Mouse (Mus musculus) kidney, postnatal 0 days (tissue): ENCODE data around the gene Sema3f. TPM values are rescaled to one million over a fixed set of nuclear protein-coding genes. Genes with fewer than 3 reads are reported as not detected.

Experiments used
- ATAC-seq: fragments of 200-750 bp; cut with Nextera tagmentation; replicated peaks from 2 replicates; pipeline ENCODE4 v1.8.0; 2017; ENCODE audit warnings: low read depth, moderate number of reproducible peaks, moderate TSS enrichment, moderate library complexity; ENCODE audit not compliant: low FRiP score
- DNase-seq: peaks from one replicate; pipeline ENCODE4 v3.0.0-alpha.2; 2016; ENCODE audit warnings: low spot score
- H3K27ac ChIP-seq: fragments of 300-500 bp; sonication (generic); 2 replicates; pipeline ENCODE4 v1.5.1; 2014; ENCODE audit warnings: mild to moderate bottlenecking
- H3K27me3 ChIP-seq: fragments of 300-500 bp; sonication (generic); 2 replicates; pipeline ENCODE4 v1.6.1; 2014; ENCODE audit warnings: low read length, mixed read lengths; ENCODE audit not compliant: insufficient read depth
- H3K36me3 ChIP-seq: fragments of 300-500 bp; sonication (generic); 2 replicates; pipeline ENCODE4 v1.6.1; 2014; ENCODE audit warnings: low read length, mixed read lengths; ENCODE audit not compliant: insufficient read depth
- H3K4me1 ChIP-seq: fragments of 300-500 bp; sonication (generic); replicated peaks from 2 replicates; pipeline ENCODE4 v1.6.1; 2014; ENCODE audit warnings: antibody characterized with exemption, low read length, mixed read lengths; ENCODE audit not compliant: insufficient read depth
- H3K4me2 ChIP-seq: fragments of 300-500 bp; sonication (generic); 2 replicates; pipeline ENCODE4 v1.6.1; 2014; ENCODE audit warnings: mild to moderate bottlenecking, low read length, moderate library complexity, mixed read lengths
- H3K4me3 ChIP-seq: fragments of 300-500 bp; sonication (generic); replicated peaks from 2 replicates; pipeline ENCODE4 v1.5.1; 2014; ENCODE audit warnings: low read depth, low read length
- H3K9ac ChIP-seq: fragments of 300-500 bp; sonication (generic); 2 replicates; pipeline ENCODE4 v1.6.1; 2014; ENCODE audit warnings: low read depth, low read length
- H3K9me3 ChIP-seq: fragments of 300-500 bp; sonication (generic); replicated peaks from 2 replicates; pipeline ENCODE4 v1.6.1; 2016; ENCODE audit warnings: low read length, inconsistent platforms, mixed read lengths
- CTCF ChIP-seq: IDR thresholded peaks from 2 replicates; pipeline ENCODE4 v1.5.1; 2016; ENCODE audit warnings: antibody characterized with exemption, low read depth, mild to moderate bottlenecking, moderate library complexity
- WGBS: fragments of 180-500 bp; shearing (Covaris S2); extraction: QIAGEN DNeasy Blood & Tissue Kit; methylation state at CpG from one replicate; pipeline ENCODE4 v1.1.7; 2014; 5-methylcytosine and 5-hydroxymethylcytosine counted together
- polyA plus RNA-seq: library from polyadenylated mRNA; unstranded; fragments of >200 nt; fragmentation: Nextera tagmentation; extraction: Ambion mirVana; gene quantifications from 2 replicates; pipeline ENCODE4 v1.2.1, GENCODE M21; 2015

The Sema3f gene
- polyA plus RNA-seq, 1 experiment from 2014 or later: 16.2 TPM

DNA sequence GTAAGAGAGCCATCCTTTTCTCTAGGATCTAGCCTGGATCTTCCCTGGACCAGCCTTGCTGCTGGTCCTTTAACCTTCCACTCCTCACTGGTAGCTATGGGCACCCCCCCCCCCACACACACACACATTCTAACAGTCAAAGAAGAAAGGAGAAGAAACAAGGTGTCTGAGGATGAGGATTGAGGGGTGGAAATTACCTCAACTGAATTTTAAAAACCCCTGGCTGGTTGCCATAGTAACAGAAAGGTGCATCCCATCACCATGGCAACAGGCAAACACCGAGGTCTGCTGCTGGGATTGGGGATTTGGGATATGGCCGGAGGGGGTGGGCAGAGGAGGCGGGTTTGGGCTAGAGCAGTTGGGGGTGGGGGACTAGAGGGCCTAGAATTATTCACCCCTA is 19.4 kb upstream of the Sema3f start:
- Histone ChIP-seq H3K27me3 (no peaks in the 10 kb centered on the region), H3K27ac (no peak overlapping the region), H3K36me3 (no peaks in the 10 kb centered on the region), H3K9ac (no peak overlapping the region), H3K4me3 (no peak overlapping the region), H3K4me1 (peaks cover 18% of the 10 kb centered on the region), H3K9me3 (no peaks in the 10 kb centered on the region), H3K4me2 (no peak overlapping the region)
- ATAC-seq (no peak), DNase-seq (no peak)
- TF ChIP-seq CTCF: no peak
- 45% methylated on average over 3 of the region's 3 CpGs for WGBS

DNA sequence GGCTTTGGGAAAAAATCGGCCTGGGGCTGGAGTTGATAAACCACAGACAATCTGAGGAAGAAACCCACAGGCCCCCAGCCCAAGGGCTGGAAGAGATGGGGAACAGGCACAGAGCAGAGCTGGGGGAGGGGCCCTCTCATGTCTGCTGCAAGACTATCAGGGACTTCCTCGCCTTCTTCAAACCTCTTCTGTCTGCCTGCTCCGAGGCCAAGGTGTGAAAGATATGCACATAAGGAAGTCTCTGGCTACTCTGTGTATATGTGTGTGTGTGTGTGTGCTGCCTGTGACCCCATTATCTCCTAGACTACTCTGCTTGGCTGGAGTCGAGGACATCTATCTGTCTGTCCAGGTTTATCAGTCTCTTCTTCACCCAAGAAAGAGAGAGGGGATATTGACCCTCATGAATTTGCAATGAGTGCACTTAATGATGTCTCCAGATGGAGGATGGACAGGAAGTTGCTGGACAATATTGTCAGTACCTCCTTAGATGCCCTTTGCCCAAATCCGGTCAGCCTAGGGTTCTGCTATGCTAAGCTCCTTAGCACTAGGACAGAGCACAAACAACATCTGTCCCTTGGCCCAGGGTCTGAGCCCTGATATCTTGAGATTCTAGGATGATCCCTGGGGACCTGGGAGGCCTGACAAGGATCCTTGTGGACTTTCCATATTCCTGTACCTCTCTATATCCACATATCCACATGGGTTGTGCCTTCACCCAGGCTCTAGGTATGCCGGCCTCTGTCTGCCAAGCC is 18.8 kb upstream of the Sema3f start:
- Histone ChIP-seq H3K9ac (no peak overlapping the region), H3K9me3 (no peaks in the 10 kb centered on the region), H3K4me3 (no peak overlapping the region), H3K27ac (no peak overlapping the region), H3K4me1 (peaks cover 18% of the 10 kb centered on the region), H3K36me3 (no peaks in the 10 kb centered on the region), H3K27me3 (no peaks in the 10 kb centered on the region), H3K4me2 (no peak overlapping the region)
- DNase-seq (no peak), ATAC-seq (no peak)
- 78% methylated on average over 6 of the region's 6 CpGs for WGBS
- no peak for TF ChIP-seq CTCF

DNA sequence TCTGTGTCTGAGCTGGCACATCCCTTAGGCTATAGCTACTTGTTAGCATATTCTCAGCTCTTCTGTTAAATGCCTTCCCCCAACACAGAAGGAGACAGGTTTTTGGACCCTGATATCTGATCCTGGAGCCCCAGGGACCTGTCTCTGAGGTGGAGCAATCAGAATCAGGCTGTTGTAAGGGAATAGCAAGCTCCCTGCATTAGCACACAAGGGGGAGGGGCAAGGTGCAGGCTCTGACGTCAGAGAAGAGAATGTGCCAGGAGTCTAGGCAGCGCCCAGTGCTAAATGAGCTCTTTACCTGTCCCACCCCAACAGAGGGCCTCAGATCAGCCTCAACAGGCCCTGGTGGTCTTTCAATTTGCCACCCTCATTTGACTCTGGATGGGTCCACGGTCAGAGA is 16.8 kb upstream of the Sema3f start:
- H3K9ac ChIP-seq: no peak overlapping the region
- H3K27ac ChIP-seq: no peak overlapping the region; the same call in 1 of the 2 replicates
- ATAC-seq (no peak), DNase-seq (no peak)
- no peak overlapping the region for H3K4me3 ChIP-seq
- no peak overlapping the region for H3K4me2 ChIP-seq
- H3K27me3 ChIP-seq: no peaks in the 10 kb centered on the region
- no peak for TF ChIP-seq CTCF
- peaks cover 32% of the 10 kb centered on the region for H3K4me1 ChIP-seq
- H3K9me3 ChIP-seq: no peaks in the 10 kb centered on the region
- no peaks in the 10 kb centered on the region for H3K36me3 ChIP-seq
- 55% methylated on average over 3 of the region's 3 CpGs for WGBS

DNA sequence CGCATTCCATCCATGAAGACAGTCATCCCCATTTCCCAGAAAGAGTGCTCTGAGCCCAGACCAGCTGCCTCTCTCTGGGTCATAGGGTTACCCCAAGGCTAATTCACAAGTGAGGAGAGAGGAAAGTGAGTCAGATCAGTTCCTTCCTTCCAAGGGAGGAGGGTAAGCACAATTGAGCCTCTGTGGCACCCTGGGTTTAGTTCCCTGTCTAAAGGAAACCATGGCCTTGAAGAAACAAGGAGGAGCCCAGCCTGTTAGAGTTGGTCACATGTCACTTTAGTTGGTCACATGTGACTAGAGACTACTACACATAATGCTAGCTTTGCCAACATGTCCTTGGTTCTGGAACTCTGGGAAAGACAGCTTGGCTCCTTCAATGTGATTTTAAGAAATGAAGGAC is 14.5 kb upstream of the Sema3f start:
- Histone ChIP-seq H3K36me3 (no peaks in the 10 kb centered on the region), H3K4me2 (no peak overlapping the region), H3K9ac (no peak overlapping the region), H3K4me1 (peaks cover 34% of the 10 kb centered on the region), H3K4me3 (no peak overlapping the region), H3K9me3 (no peaks in the 10 kb centered on the region), H3K27me3 (no peaks in the 10 kb centered on the region), H3K27ac (peak overlapping the region; percentile 85)
- WGBS: 91% methylated on average over 1 of the region's 1 CpGs
- DNase-seq (no peak), ATAC-seq (no peak)
- no peak for TF ChIP-seq CTCF

DNA sequence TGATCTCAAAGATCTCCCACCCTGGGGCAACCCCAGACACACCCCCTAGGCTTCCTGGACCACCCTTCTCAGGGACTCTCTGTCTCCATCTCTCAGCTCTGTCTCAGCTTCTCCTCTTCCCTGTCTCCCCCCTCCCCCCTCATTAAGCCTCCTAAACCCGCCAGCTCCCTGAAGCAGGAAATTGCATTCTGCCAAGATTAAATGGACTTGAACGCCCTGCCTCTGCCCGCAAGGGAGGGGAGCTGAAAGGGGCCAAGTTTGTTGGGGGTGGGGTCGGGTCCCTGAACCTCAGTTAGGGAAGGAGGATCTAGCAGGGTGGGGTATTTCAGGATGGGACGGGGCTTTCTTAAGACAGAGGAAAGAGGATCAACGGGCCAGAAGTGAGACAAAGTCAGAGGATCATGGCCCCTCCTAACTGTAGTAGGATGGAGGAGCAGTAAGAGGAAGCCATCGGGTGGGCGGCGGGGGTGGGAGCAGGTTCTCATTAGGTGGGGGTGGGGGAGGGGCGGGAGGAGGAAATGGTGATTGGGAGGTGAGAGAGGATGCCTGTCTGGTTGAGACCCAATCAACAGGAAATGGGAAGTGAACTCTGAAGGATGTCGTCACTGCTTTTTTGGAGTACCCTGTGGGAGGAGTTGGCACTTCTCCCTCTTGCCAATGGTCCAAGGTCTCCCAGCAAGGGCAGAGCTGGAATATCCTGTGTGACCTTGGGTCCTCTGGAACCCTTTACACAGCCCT is 13.7 kb upstream of the Sema3f start:
- DNase-seq (peak; percentile 90), ATAC-seq (peak; percentile 63)
- Histone ChIP-seq H3K4me3 (no peak overlapping the region), H3K36me3 (no peaks in the 10 kb centered on the region), H3K9ac (no peak overlapping the region), H3K9me3 (no peaks in the 10 kb centered on the region), H3K27me3 (no peaks in the 10 kb centered on the region), H3K27ac (peak overlapping the region; percentile 85), H3K4me2 (peak overlapping the region; percentile 43), H3K4me1 (peaks cover 34% of the 10 kb centered on the region)
- WGBS: under 1% methylated on average over 11 of the region's 11 CpGs
- TF ChIP-seq CTCF: no peak

DNA sequence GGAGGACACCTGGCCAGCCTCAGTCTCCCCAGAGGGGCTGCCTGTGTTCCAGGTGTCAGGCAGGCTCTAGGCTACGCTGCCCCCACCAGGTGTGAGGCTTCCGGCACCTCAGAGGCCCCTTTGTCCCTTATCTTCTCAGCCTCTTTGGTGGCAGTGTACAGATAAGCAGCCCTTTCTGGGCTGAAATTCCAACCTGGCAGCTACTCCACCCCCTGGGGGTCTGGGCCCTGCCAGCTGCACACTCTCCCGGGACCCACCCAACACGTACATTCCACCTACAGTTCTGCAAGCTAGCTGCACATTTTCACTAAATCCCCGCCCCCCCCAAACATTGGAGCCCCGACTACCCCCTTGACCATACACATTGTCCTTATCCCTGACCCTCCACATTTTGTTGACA is 13.0 kb upstream of the Sema3f start:
- 0 out of 2 replicates have a peak, but pooled peaks have one; percentile 1 for TF ChIP-seq CTCF
- ATAC-seq (peak; percentile 6; the same call in 1 of the 2 replicates), DNase-seq (peak; percentile 46)
- H3K27ac ChIP-seq: peak overlapping the region; percentile 85
- H3K4me2 ChIP-seq: no peak overlapping the region; the same call in 1 of the 2 replicates
- no peak overlapping the region for H3K9ac ChIP-seq
- peaks cover 34% of the 10 kb centered on the region for H3K4me1 ChIP-seq
- no peak overlapping the region for H3K4me3 ChIP-seq
- H3K27me3 ChIP-seq: no peaks in the 10 kb centered on the region
- H3K36me3 ChIP-seq: no peaks in the 10 kb centered on the region
- WGBS: 31% methylated on average over 6 of the region's 6 CpGs
- H3K9me3 ChIP-seq: no peaks in the 10 kb centered on the region
